Mouse (Mus musculus): Measurements from ENCODE around the gene Dnmt3l. TPM values are rescaled to one million over a fixed set of nuclear protein-coding genes. Genes with fewer than 3 reads are reported as not detected.
A peak's percentile ranks its signal among the peaks of the same experiment; 100 is the strongest.

Gene Dnmt3l
- total RNA-seq, 2 experiments from 2014 or later, result not detected

DNA sequence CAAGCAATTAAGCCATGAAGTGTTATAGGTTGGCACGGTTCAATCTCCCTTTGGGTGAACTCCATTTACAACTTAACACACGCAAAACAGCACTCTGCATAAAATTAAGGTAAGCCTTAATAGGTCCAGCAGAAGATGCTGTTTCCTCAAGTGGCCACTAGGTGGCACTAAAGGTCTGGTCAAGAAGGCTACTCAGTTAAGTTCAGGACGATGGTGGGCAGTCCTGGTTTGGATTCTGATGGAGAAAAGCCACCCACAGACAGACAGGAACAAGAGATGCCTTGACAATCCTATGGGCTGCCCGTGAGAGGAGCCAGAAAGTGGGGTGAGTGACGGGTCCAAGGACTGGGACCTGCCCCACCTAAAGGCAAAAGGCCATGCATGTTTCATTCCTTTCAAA lies 13.6 kb upstream of the Dnmt3l start:
- intact Hi-C loops (cut with DNase I), result loop anchor here (5.0 kb wide), 2 partner anchors 46 to 134 kb away; no protein-coding TSS in a partner anchor
- DNase-seq (ENCODE audit: low spot score in 2 of 2), result peak; percentile 44 to 57

DNA sequence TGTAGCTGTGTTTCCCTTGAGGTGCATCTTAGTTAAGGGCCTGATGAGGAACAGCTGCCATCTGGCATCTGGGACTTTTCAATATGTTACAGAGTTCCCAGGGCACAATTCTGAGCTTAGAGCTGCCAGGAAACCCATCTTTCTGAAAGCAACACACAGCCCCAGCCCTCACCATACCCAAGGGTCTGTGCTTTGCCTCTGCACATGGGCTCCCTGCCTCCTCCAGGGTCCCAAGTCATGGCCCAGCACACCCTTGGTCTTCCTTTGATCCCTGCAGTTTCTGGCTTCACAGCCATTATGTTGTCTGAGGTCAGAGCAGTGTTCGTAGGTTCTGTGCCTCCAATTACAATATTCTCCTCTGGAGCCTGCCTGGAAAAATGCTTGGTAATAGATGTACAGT lies 12.7 kb upstream of the Dnmt3l start:
- DNase-seq (ENCODE audit: low spot score in 2 of 2), result no peak
- intact Hi-C loops (cut with DNase I), result loop anchor here (5.0 kb wide), 2 partner anchors 47 to 133 kb away; no protein-coding TSS in a partner anchor

DNA sequence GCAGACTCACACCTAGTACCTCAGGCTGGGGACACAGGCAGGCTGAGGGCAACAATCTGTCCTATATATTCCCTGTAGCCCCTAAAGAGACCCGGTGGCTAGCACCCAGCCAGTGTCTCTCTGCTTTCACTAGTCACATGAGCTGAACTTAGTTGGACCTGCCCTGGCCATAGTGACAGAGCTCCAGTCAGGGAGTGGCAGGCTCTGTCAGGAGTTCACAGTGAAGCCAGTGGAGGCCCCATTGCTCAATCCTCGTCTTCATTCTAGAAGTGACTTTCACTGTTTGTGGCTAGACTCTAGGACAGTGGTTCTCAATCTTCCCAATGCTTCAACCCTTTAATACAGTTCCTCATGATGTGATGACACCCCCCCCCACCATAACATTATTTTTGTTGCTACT lies 9.8 kb upstream of the Dnmt3l start:
- DNase-seq (ENCODE audit: low spot score in 2 of 2), result no peak
- intact Hi-C loops (cut with DNase I), result no loop called here

DNA sequence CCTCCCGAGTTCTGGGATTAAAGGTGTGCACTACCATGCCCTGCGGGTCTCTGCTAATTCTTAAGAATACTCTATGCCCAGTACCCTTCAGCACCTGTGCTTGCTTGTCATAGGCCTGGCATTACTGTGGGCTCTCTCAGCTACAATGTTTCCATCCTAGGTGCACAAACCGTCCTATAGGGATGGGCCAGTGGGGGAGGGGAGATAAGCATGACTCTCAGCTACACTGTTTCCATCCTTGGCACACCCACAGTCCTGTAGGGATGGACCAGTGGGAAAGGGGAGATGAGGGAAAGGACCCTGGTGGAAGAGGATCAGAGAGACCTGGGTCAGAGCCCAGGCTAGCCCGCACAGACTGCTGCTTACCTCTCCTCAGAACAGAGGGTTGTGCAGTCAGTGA lies 4.6 kb upstream of the Dnmt3l start:
- DNase-seq (ENCODE audit: low spot score in 2 of 2), result no peak
- intact Hi-C loops (cut with DNase I), result no loop called here

GRCm38 (mm10) chr10:78042096-78042495 lies 349 bp downstream of the Dnmt3l start:
- intact Hi-C loops (cut with DNase I), result no loop called here
- no peak for DNase-seq (ENCODE audit: low spot score in 2 of 2)

- intact Hi-C loops (cut with DNase I), result no loop called here
- DNase-seq (ENCODE audit: low spot score in 2 of 2), result peak; percentile 28 to 29
These were observed 1.1 kb downstream of the Dnmt3l start for GRCm38 (mm10) chr10:78042697-78043405.

- peak; percentile 40 to 41 for DNase-seq (ENCODE audit: low spot score in 2 of 2)
- intact Hi-C loops (cut with DNase I), result no loop called here
These were observed 1.7 kb downstream of the Dnmt3l start, which contains the start of gene Aire for GRCm38 (mm10) chr10:78043406-78043836. TSS of gene Aire (minus strand) at chr10:78043610.

DNA sequence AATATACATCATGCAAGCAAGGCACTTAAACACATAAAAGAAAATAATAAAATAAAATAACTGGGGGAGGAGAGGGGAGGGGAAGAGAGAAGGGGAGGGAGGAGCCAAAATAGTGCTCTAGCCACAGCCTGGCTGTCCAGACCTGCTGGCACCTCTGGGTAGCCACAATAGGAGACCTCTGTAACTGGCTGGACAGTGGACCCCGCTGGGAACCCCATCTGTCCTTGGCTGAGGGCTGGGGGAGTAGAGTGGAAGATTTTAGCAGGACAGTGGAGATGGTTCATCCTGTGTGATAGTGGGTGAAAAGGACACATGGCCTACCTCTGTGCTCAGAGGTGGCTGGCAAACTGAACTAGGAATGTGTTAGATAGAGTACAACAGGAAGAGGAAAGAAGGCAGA lies 2.8 kb downstream of the Dnmt3l start:
- intact Hi-C loops (cut with DNase I), result no loop called here
- no peak for DNase-seq (ENCODE audit: low spot score in 2 of 2)

- no peak for DNase-seq (ENCODE audit: low spot score in 2 of 2)
- intact Hi-C loops (cut with DNase I), result no loop called here
These were observed 4.6 kb downstream of the Dnmt3l start for GRCm38 (mm10) chr10:78046388-78046787.

DNA sequence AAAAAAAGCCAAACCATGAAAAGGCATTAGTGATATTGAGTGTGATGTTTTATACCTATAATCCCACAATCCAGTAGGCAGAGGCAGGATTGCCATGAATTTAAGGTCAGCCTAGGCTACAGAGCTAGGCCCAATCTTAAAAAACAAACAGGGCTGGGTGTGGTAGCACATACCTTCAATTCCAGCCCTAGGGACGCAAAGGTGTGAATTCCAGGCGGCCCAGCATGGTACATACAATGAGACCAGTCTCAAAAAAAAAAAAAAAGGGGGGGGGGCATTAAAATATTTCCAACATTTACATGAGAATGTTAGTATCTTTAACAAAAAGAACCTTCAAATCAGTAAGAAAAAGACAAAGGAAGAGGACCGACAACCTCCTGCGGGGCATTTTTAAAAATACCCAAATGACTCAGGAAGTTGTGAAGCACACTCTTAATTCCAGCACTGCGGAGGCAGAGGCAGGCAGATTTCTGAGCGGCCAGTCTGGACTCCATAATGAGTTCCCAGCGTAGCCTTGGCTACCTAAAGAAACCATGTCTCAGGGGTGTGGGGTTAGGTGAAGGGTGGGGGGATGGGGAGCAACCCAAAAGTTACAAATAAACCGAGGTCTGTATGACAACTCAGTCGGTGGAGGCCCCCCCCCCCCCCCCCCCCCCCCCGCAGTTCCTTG lies 6.4 kb downstream of the Dnmt3l start:
- no peak for DNase-seq (ENCODE audit: low spot score in 2 of 2)
- intact Hi-C loops (cut with DNase I), result no loop called here

DNA sequence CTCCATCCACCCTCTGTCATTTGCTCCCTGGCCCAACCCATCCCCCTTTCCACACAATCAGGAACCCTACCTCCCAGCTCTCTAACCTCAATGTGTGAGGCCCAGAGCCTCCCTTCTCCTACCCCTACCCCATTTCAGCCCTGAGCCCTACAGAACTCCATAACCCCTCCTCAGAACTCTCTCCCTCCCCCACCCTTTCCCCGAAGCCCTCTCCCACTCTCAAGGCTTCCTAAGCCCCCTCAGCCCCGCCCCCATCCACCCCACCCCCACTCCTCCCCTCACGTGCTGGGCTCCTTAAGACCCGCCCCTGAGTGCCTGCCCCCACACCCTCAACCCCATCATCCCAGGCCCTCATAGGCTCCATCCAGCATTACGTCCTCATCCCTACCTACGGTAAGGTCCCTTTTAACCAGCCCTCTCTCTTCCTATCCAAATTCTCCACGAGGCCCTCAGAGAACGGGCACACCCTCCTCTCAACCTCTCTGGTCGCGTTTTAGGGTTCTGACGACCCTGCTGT lies 7.8 kb downstream of the Dnmt3l start:
- intact Hi-C loops (cut with DNase I), result no loop called here
- no peak for DNase-seq (ENCODE audit: low spot score in 2 of 2)

DNA sequence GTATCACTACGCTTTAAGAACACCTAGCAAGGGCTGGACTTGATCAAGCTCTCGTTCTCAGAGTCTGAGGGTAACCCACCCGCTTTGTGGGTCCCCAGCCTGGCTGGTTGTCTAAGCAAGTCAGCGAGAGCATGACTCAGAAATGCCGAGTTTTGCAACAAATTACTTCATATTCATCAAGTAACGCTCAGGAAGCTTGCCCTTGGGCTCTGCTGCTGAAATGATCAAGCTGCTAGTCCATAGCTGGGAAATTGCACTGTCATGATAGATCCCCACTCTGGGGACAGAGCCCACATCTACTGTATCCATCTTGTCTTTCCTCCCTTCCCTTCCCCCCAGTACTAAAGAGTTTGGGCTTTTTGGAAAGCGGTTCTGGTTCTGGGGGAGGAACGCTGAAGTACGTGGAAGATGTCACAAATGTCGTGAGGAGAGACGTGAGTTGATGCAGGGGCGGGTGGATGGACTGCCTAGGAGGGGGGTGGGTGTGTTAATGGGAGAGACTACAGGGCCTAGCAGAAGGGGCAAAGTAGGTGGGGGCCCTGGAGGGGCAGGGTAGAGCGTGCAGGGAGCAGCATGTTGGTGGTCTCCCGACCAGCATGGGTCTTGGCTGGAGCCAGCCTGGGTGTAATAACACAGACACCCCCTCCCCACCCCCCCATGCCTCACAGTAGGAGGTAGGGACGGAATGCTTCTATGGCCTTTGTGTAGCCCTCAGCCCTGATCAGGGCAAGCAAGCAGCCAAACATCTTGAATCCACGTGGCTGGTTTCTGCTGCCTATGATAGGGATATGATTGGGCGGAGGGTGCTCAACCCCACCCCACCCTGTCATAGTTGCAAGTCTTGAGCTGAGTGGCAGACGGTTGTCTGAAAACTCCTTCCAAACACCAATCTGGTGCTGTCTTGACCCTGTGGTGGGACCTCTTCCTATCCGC lies 13.2 kb downstream of the Dnmt3l start:
- no peak for DNase-seq (ENCODE audit: low spot score in 2 of 2)
- intact Hi-C loops (cut with DNase I), result no loop called here

- intact Hi-C loops (cut with DNase I), result no loop called here
- no peak for DNase-seq (ENCODE audit: low spot score in 2 of 2)
These were observed 15.3 kb downstream of the Dnmt3l start for GRCm38 (mm10) chr10:78057056-78057455.

GRCm38 (mm10) chr10:78063122-78063521 lies 21.4 kb downstream of the Dnmt3l start:
- intact Hi-C loops (cut with DNase I), result no loop called here
- DNase-seq (ENCODE audit: low spot score in 2 of 2), result no peak

DNA sequence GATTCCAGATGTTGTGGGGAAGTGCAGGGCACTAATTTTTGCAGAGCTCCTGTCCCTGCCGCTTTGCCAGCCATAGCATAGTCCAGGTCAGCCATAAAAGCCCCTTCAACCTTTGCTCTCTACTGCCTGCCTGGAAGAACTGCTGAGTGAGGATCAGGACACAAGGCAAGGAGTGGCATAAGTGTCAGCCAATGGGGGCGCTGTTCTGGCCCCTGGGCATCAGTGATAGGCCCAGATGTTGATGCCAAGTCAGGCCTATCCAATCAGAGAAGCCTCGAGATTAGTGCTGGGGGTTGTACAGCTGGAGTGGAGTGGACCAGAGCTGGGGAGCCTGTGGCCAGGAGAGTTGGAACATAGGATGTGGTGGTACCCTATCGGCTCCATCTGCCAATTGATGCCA lies 25.5 kb downstream of the Dnmt3l start:
- DNase-seq (ENCODE audit: low spot score in 2 of 2), result no peak
- intact Hi-C loops (cut with DNase I), result no loop called here

DNA sequence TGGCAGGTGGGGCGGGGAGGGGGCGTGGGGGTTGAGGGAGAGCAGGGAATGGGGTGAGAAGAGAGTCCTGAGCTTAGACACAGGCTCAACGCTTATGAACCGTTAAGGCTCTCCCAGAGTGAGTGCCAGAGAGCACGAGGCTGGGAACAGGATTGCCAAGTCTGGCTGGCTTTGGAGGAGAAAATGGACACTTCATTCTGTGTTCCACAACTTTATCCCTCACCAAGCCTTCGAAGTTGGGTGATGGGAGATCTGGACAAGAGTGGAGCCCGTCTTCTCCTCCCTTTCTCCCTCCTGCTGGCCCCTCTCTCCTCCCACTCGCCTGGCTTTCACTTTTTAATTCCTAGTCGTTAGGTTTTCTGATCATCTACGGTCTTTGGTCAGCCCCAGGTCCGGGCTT lies 26.8 kb downstream of the Dnmt3l start:
- intact Hi-C loops (cut with DNase I), result no loop called here
- no peak for DNase-seq (ENCODE audit: low spot score in 2 of 2)

GRCm38 (mm10) chr10:78069101-78070011 lies 27.6 kb downstream of the Dnmt3l start, which contains the start of gene Icosl:
TSS of gene Icosl (plus strand) at chr10:78069302.
- intact Hi-C loops (cut with DNase I), result no loop called here
- peak; percentile 21 to 41 for DNase-seq (ENCODE audit: low spot score in 2 of 2)

GRCm38 (mm10) chr10:78074151-78074550 lies 32.4 kb downstream of the Dnmt3l start:
- DNase-seq (ENCODE audit: low spot score in 2 of 2), result no peak
- intact Hi-C loops (cut with DNase I), result no loop called here

GRCm38 (mm10) chr10:78074977-78075376 lies 33.2 kb downstream of the Dnmt3l start:
- no peak for DNase-seq (ENCODE audit: low spot score in 2 of 2)
- intact Hi-C loops (cut with DNase I), result no loop called here

Data from left cerebral cortex, postnatal 36 days (tissue).